Mouse (Mus musculus): ENCODE measurements at regions not wholly inside any gene's neighbourhood (a gene's known extent, or its start where the extent isn't known, plus 50 kb on each side); places are given as distances from the start of the nearest gene placed in this dataset.

DNA sequence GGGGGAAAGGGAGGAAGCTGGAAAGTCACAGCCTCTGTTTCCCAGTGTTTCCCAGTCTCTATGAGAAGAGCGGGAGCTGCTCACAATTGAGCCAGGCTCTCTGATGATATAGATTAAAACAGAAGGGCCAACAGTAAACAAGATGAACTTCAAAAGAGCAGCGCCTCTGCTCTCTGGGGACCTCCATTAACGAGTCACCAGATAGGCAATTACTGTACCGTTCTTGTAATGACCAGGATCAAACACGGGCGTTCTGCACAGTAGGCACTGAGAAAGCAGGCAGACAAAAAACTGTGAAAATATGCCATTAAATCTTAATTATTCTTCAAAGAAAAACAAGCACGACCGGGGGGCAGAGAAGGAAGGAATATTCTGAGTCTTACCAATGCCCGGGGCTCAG, 766.8 kb downstream of the Tmem114 start:
- no peak for TF ChIP-seq POLR2A (IDR thresholded peaks at IDR 0.05; ENCODE audit: borderline replicate concordance, low read depth, low read length)
- TF ChIP-seq CTCF (IDR thresholded peaks at IDR 0.05; ENCODE audit: low read depth, low read length) = no peak
